Mouse (Mus musculus) common myeloid progenitor, adult 5-6 weeks (primary cell): ENCODE results near the gene Rhbg. TPM values are rescaled to one million over a fixed set of nuclear protein-coding genes. Genes with fewer than 3 reads are reported as not detected.
"Not testable (repeated sequence)": the region's sequence is repeated elsewhere in the genome, so short reads cannot be mapped to it uniquely, and the experiment has no call there.

ENCODE experiments used
- ATAC-seq: replicated peaks from 2 replicates; pipeline ENCODE4 v1.8.0; 2016; ENCODE audit warnings: low read depth, mild to moderate bottlenecking, moderate TSS enrichment, inconsistent platforms; ENCODE audit not compliant: poor library complexity, severe bottlenecking
- total RNA-seq: library from RNA; stranded (forward); fragments of 200-1000, 187-1606 nt; gene quantifications from 2 replicates; pipeline ENCODE4 v1.2.3, GENCODE M21; 2017

The Rhbg gene
- not detected in 2 replicates for total RNA-seq

- peak; percentile 53 for ATAC-seq
These were observed at the start of gene Rhbg for GRCm38 (mm10) chr3:88254268-88254926. Gene Rhbg, minus strand, starts transcription at chr3:88254709.

GRCm38 (mm10) chr3:88299172-88299571, 44.7 kb upstream of the Rhbg start:
- ATAC-seq = no peak

GRCm38 (mm10) chr3:88297321-88297851, 42.9 kb upstream of the Rhbg start:
- ATAC-seq = peak; percentile 12

- ATAC-seq = peak; percentile 89
These were observed 42.2 kb upstream of the Rhbg start, which contains the start of the genes Tsacc and Cct3 for GRCm38 (mm10) chr3:88296561-88297318. Gene Tsacc, minus strand, starts transcription at chr3:88296999. Gene Cct3, plus strand, starts transcription at chr3:88297116.

- peak; percentile 20; the same call in 1 of the 2 replicates for ATAC-seq
These were observed 41.6 kb upstream of the Rhbg start for GRCm38 (mm10) chr3:88296110-88296560.

- not testable (repeated sequence) for ATAC-seq
These were observed 40.8 kb upstream of the Rhbg start for GRCm38 (mm10) chr3:88295272-88295671.

- no peak for ATAC-seq
These were observed 37.5 kb upstream of the Rhbg start for GRCm38 (mm10) chr3:88291970-88292369.

- not testable (repeated sequence) for ATAC-seq
These were observed 33.7 kb upstream of the Rhbg start for GRCm38 (mm10) chr3:88288133-88288713.

GRCm38 (mm10) chr3:88287110-88287509, 32.6 kb upstream of the Rhbg start, which contains the start of gene Gm38392:
Gene Gm38392, minus strand, starts transcription at chr3:88287210.
- no peak for ATAC-seq

GRCm38 (mm10) chr3:88285565-88285895, 31.0 kb upstream of the Rhbg start:
- ATAC-seq = not testable (repeated sequence)

- ATAC-seq = not testable (repeated sequence)
These were observed 30.5 kb upstream of the Rhbg start for GRCm38 (mm10) chr3:88284815-88285564.

- not testable (repeated sequence) for ATAC-seq
These were observed 26.8 kb upstream of the Rhbg start for GRCm38 (mm10) chr3:88281141-88281916.

- ATAC-seq = no peak
These were observed 25.5 kb upstream of the Rhbg start for GRCm38 (mm10) chr3:88280035-88280434.

- no peak for ATAC-seq
These were observed 22.1 kb upstream of the Rhbg start for GRCm38 (mm10) chr3:88276529-88277143.

- no peak for ATAC-seq
These were observed 21.6 kb upstream of the Rhbg start for GRCm38 (mm10) chr3:88276121-88276520.

- ATAC-seq = no peak
These were observed 19.5 kb upstream of the Rhbg start for GRCm38 (mm10) chr3:88274002-88274401.

- ATAC-seq = no peak
These were observed 17.4 kb upstream of the Rhbg start for GRCm38 (mm10) chr3:88271859-88272258.

- not testable (repeated sequence) for ATAC-seq
These were observed 16.8 kb upstream of the Rhbg start for GRCm38 (mm10) chr3:88271298-88271697.

- no peak for ATAC-seq
These were observed 14.5 kb upstream of the Rhbg start for GRCm38 (mm10) chr3:88268991-88269390.
